Mouse (Mus musculus): Measurements from ENCODE around the gene Zfhx3.

DNA sequence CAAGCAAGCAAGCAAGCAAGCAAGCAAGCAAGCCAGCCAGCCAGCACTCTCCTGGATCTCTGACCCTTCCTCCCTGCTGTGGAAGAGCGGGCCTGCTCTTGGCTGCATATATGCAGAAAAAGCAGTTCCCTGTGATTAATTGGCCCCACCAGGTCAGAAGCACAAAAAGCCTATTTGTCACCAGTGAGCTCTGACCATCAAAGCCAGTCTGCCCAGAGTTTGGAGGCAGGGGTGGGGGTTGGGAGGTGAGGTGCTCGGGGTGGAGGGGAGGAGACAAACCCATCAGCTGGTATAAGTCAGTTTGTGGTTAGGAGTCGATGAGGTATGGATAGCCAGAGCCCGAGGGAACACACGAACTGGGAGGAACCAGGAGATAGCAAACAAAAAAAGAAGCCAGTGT lies 421.0 kb downstream of the Zfhx3 start:
- TF ChIP-seq CTCF (IDR thresholded peaks at IDR 0.05; ENCODE audit: low read depth, low read length): no peak
- no peak for TF ChIP-seq POLR2A (IDR thresholded peaks at IDR 0.05; ENCODE audit: borderline replicate concordance, low read depth, low read length)
